Mouse (Mus musculus) brain, adult 10 weeks (tissue): ENCODE data around the gene Zmynd19. TPM values are rescaled to one million over a fixed set of nuclear protein-coding genes. Genes with fewer than 3 reads are reported as not detected.

ENCODE experiments used
- polyA plus RNA-seq: library from polyadenylated mRNA; stranded (reverse); fragments of 350-450 nt; fragmentation: Illumina TruSeq; extraction: RNeasy Lipid Tissue Mini Kit (QIAGEN cat#74804); gene quantifications from one replicate; pipeline ENCODE4 v1.2.3, GENCODE M21; 2015; ENCODE audit warnings: low read depth, low replicate concordance

The Zmynd19 gene
- 34.0 TPM for polyA plus RNA-seq

DNA sequence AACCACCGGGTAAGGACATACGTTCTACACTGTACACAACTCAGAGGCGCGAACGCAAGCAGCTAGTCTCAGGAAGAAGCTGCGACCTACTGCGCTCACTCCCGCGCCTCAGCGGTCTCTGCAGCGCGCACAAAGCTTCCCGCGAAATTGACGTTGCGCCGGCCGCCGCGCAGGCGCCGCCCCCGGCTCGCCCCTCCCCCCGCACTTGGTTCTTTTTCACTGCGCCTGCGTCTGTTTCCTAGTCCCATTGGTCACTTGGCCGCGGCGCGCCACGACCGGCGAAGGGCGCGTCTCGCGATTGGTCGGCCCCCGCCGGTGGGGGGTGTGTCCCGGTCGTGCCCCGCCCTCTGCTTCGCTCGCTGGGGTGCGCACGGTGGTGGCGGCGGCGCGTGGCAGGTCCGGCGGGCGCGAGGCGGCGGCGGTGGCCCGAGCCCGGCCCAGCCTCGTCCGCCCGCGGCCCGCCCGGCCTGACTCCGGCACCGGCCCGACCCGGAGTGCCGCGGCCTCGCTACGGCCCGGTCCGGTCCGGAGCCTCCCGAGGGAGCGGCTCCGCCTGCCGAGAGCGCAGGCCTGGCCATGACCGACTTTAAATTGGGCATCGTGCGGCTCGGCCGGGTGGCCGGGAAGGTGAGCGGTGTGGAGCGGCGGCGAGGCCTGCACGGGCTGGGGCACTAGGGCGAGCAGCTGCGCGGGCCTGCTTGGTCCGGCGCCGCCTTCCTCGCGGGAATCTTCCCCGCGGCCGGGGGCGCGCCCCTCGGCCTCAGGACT is at the start of gene Zmynd19:
Gene Zmynd19 (plus strand): TSS at position 372 of the 768 bp plus-strand sequence.

DNA sequence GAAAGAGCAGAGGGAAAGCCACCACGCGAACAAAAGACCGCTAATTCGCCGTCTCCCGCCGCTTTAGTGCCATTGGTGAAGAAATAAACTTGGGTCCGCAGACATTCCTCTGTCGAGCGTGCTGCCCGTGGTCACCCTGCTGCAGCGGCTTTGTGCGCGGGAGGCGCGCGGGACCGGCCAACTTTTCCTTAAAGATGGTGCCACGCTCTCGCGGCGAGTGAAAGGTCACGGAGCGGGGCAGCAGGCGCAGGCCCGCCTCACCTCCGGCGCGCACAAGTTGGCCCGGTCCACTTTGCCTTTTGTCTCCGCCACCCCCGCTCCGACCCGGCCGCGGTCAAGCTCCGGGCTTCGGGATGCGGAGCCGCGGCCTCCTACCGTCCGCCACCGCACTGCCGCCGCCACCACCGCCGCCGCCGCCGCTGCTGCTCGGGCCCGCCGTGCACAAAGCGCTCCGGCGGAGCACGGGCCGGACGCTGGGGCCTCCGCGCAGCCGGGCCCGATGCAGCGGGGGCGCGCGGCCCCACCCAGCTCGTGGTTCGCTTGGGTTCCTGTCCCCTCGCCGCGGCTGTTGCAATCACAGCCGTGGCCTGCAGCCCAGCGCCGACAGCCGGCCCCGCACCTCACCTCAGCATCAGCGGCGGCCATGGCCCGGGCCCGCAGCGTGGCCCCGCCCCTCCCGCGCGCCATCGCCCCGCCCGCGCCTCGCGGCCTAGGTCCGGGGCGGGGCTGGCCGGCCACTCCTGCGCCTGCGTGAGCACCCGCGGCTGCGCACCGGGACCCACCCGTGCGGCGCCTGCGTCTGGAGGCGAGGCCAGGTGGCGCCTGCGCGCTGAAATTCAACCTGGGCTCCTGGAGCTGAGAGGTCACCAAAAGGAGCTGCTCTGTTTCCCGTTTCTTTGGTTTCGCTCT is 30.4 kb upstream of the Zmynd19 start, which contains the start of gene Ehmt1:
Gene Ehmt1 (minus strand): TSS at position 685 of the 909 bp plus-strand sequence.

DNA sequence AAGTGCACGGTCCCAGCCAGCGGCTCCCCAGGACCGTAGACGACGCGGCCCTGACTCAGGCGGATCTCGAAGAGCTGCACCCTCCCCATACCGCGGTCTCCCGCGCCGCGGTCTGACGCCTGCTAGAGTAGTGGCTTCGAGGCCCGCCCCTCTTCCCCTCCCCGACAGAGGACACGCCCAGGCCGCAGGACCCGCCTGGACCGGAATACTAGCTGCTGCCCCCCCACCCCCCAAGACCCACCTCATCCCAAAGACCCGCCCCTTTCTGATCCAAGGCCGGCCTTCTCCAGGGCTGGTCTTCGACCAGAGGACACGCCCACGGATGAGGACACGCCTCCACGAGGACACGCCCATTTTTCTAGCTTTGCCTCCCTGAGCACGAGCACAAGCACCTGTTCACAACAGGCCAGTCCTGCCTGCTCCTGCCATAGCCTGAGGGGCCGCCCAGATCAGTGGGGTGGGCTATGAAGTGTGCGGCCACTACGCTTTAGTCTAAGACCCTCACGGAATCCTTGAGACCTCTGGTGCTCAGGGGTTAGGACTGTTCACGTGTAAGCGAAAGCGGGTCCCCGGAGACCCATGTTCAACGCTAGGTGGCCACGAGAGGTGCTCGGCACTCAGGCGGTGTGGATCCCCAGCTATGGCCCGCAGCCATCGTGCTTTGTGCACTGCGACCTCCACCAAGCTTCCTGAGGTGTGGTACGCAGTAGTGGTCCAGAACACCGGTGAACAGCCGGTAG is 14.4 kb upstream of the Zmynd19 start, which contains the start of gene Arrdc1:
Gene Arrdc1 (minus strand): TSS at position 196 of the 740 bp plus-strand sequence.

DNA sequence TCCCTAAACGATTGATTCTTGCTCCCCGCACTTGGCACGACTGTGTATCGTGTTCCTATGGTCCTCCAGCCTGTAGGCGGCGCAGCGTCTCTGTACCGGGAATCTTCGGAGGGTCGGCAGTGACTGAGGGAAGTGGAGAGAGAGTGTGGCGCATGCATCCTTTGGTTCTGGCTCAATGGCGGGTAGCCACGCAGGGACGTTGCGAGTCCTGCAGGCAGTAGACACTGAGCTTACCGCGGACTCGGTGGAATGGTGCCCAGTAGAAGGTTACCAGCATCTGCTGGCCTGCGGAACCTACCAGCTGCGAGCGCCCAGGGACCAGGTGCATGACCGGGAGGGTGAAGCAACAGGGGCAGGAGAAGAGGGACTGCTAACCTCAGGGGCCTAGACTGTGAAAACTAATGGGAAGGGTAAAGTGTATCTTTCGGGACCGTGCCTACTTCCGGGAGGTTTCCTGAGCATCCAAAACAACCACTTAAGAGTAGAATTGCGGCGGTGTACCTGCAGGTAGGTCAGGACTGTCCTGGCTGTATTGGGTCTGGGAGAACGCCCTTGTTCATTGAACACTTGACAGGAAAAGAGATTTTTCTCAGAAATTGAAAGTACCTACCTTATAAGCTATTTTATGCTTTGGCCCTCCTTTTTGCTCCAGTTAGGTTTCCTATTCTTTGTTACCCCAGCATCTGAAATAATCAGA is 12.9 kb downstream of the Zmynd19 start, which contains the start of gene Dph7:
Gene Dph7 (plus strand): TSS at position 97 of the 697 bp plus-strand sequence.

DNA sequence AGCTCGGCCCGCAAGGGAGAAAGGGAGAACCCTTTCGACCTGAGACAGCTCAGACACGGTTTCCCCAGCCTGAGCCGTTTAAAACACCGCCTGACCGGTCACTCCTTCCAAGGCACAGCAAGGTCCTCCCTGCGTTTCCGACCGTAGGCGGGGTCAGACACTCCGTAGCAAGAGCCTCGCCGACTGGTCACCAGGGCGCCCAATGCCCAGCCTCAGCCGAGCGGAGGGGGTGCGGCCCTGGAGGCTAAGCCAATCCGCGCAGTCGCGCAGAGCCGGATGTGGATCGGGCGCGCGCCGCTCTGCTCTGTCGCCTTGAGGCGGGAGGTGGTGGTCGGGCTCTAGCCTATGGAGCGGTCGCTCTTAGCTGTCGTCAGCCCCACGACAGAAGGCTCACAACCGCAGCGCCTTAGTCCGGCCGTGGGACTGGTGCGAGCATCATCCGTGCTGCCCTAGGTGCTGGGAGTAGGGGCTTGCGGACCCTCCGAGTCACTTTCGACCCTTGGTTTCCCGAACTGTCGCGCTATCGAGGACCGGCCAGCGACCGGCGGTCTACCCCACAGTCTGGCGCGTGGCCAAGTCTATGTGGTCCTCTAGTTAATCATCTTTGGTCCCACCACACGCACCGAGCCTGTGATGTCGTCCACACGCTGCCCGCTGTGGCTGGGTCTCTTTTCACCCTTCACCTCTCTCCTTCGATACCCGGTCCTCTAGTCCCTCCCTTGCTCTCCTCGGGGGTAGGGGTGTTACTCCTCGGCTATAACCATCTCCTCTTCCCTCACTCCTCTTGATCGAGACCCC is 25.5 kb downstream of the Zmynd19 start, which contains the start of gene Mrpl41:
Gene Mrpl41 (minus strand): TSS at position 193 of the 798 bp plus-strand sequence.

DNA sequence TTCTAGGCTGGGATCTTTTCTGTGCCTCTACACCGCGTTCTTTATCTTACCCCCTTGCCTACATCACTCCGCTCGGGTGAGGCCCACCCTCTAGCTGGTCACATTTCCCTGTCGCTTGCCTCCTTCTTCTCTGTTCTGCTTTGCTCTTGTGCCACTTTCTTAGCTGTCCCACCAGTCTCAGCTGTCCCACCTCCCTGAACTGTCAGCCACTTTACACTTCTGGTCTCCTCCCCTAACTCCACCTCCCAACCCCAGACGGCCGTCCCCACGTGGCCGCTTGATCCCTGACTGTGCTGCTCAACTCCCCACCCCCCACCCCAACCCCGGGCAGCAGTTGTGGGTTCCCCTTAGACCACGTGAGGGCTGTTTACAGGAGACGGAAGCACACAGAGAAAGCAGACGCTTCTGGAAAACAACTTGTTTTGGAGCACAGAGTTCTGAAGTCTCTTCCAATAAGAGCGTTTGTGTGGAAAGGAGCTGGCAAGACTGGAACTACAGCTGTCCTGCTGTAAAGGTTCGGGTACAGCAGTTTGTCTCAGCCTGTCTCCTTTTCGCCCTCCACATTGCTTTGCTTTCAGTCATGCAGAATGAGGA is 26.2 kb downstream of the Zmynd19 start, which contains the start of gene Pnpla7:
Gene Pnpla7 (plus strand): TSS at position 330 of the 594 bp plus-strand sequence.

Other genes starting within 250 kb of the Zmynd19 start
- gene Cacna1b, start 186.6 kb upstream of the Zmynd19 start, polyA plus RNA-seq: 37.4 TPM
- 20.3 TPM for gene Ehmt1, start 30.2 kb upstream of the Zmynd19 start, polyA plus RNA-seq
- gene Arrdc1, start 14.5 kb upstream of the Zmynd19 start, polyA plus RNA-seq: 13.1 TPM
- gene Dph7, start 12.6 kb downstream of the Zmynd19 start, polyA plus RNA-seq: 37.8 TPM
- 176 TPM for gene Mrpl41, start 25.3 kb downstream of the Zmynd19 start, polyA plus RNA-seq
- gene Pnpla7, start 26.2 kb downstream of the Zmynd19 start, polyA plus RNA-seq: 11.9 TPM
- 429 TPM for gene Nsmf, start 104.6 kb downstream of the Zmynd19 start, polyA plus RNA-seq
- not detected for gene Entpd8, start 130.5 kb downstream of the Zmynd19 start, polyA plus RNA-seq
- gene Noxa1, start 145.4 kb downstream of the Zmynd19 start, polyA plus RNA-seq: not detected
- gene Nrarp, start 231.0 kb downstream of the Zmynd19 start, polyA plus RNA-seq: 13.6 TPM
- 2.9 TPM for gene Tor4a, start 247.1 kb downstream of the Zmynd19 start, polyA plus RNA-seq